Mouse (Mus musculus): Measurements from ENCODE around the gene Pls3. TPM values are rescaled to one million over a fixed set of nuclear protein-coding genes. Genes with fewer than 3 reads are reported as not detected.

The Pls3 gene
- polyA plus RNA-seq (2015; fragmentation: Nextera tagmentation; extraction: Ambion mirVana), result 31.4 and 33.5 TPM in 2 replicates

- no peaks in the 10 kb centered on the region for H3K4me1 ChIP-seq (replicated peaks; ENCODE audit: control insufficient read depth, insufficient read depth, low read length)
- peak; percentile 77 for ATAC-seq
- no peaks in the 10 kb centered on the region for H3K27me3 ChIP-seq (replicated peaks; ENCODE audit: control insufficient read depth, insufficient read depth, low read length)
- 0 out of 2 replicates have a peak within 1 kb of the TSS, but pooled peaks have one; percentile 22 for H3K9ac ChIP-seq (ENCODE audit: low read depth, low read length)
- 10% methylated on average over 34 of the region's 45 CpGs for WGBS
- peak within 1 kb of the TSS; percentile 35 for H3K27ac ChIP-seq (ENCODE audit: low read depth, low read length)
- no peak for TF ChIP-seq CTCF (IDR thresholded peaks at IDR 0.05; ENCODE audit: low read depth)
- no peaks in the 10 kb centered on the region for H3K9me3 ChIP-seq (ENCODE audit: control insufficient read depth)
- no peaks in the 10 kb centered on the region for H3K36me3 ChIP-seq (ENCODE audit: control insufficient read depth, insufficient read depth)
- peak within 1 kb of the TSS; percentile 68 for H3K4me2 ChIP-seq (replicated peaks; ENCODE audit: low read depth)
- H3K4me3 ChIP-seq (ENCODE audit: low read depth, low read length), result peak within 1 kb of the TSS; percentile 47
These were observed at the start of gene Pls3 for GRCm38 (mm10) chrX:75874332-75875291. Pls3 (minus strand) TSS chrX:75875182.

DNA sequence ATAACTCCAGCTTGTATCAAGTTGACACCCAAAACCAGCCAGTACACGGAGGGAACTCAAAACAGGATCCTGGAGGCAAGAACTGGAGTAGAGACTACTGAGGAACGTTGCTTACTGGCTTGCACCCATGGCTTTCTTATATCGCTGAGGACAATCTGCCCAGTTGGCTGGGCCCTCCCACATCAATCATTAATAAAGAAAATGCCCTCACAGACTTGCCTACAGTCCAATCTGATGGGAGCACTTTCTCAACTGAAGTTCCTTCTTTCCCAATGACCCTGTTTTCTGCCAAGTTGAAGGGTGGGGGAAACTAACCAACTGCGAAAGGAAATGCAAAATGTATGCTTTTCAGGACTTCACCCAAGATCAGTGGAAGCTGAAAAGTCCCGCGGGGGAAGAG is 20.7 kb upstream of the Pls3 start:
- Histone ChIP-seq H3K9ac (ENCODE audit: low read depth, low read length) (no peak overlapping the region), H3K27ac (ENCODE audit: low read depth, low read length) (no peak overlapping the region), H3K4me1 (replicated peaks; ENCODE audit: control insufficient read depth, insufficient read depth, low read length) (no peaks in the 10 kb centered on the region), H3K36me3 (ENCODE audit: control insufficient read depth, insufficient read depth) (no peaks in the 10 kb centered on the region), H3K4me2 (replicated peaks; ENCODE audit: low read depth) (no peak overlapping the region), H3K9me3 (ENCODE audit: control insufficient read depth) (no peaks in the 10 kb centered on the region), H3K4me3 (ENCODE audit: low read depth, low read length) (no peak overlapping the region), H3K27me3 (replicated peaks; ENCODE audit: control insufficient read depth, insufficient read depth, low read length) (no peaks in the 10 kb centered on the region)
- ATAC-seq, result no peak
- no peak for TF ChIP-seq CTCF (IDR thresholded peaks at IDR 0.05; ENCODE audit: low read depth)
- 50% methylated on average over 6 of the region's 6 CpGs for WGBS

GRCm38 (mm10) chrX:75875566-75875965 is 584 bp upstream of the Pls3 start:
- TF ChIP-seq CTCF (IDR thresholded peaks at IDR 0.05; ENCODE audit: low read depth), result no peak
- H3K9ac ChIP-seq (ENCODE audit: low read depth, low read length), result no peak overlapping the region
- ATAC-seq, result no peak
- H3K27me3 ChIP-seq (replicated peaks; ENCODE audit: control insufficient read depth, insufficient read depth, low read length), result no peaks in the 10 kb centered on the region
- peak overlapping the region; percentile 47 for H3K4me3 ChIP-seq (ENCODE audit: low read depth, low read length)
- H3K36me3 ChIP-seq (ENCODE audit: control insufficient read depth, insufficient read depth), result no peaks in the 10 kb centered on the region
- no peaks in the 10 kb centered on the region for H3K9me3 ChIP-seq (ENCODE audit: control insufficient read depth)
- peak overlapping the region; percentile 68 for H3K4me2 ChIP-seq (replicated peaks; ENCODE audit: low read depth)
- no peaks in the 10 kb centered on the region for H3K4me1 ChIP-seq (replicated peaks; ENCODE audit: control insufficient read depth, insufficient read depth, low read length)
- H3K27ac ChIP-seq (ENCODE audit: low read depth, low read length), result no peak overlapping the region
- 34% methylated on average over 5 of the region's 5 CpGs for WGBS

DNA sequence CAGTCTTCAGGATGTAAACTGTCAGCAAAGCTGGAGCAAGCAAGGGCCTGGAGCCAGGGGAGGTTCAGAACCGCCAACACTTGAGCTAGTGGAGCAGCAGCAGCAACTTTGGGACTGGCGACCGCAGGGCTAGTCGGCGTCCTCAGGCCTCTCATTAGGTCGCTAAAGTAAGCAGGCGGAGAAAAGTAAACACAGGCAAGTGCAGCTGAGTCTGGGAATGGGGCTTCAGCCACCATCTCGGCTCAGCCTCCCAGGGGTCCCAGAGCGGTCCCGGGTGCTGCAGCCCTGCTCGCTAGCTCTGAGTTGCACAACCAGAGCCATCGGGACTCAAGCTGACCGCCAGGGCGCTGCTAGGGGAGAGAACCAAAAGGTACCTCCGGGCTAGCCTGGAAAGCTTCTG is 1.2 kb downstream of the Pls3 start:
- H3K4me1 ChIP-seq (replicated peaks; ENCODE audit: control insufficient read depth, insufficient read depth, low read length), result no peaks in the 10 kb centered on the region
- H3K4me3 ChIP-seq (ENCODE audit: low read depth, low read length), result peak overlapping the region; percentile 47
- H3K9ac ChIP-seq (ENCODE audit: low read depth, low read length), result no peak overlapping the region
- no peak for ATAC-seq
- no peaks in the 10 kb centered on the region for H3K9me3 ChIP-seq (ENCODE audit: control insufficient read depth)
- 0 out of 2 replicates have a peak overlapping the region, but pooled peaks have one; percentile 35 for H3K27ac ChIP-seq (ENCODE audit: low read depth, low read length)
- 20% methylated on average over 15 of the region's 15 CpGs for WGBS
- H3K36me3 ChIP-seq (ENCODE audit: control insufficient read depth, insufficient read depth), result no peaks in the 10 kb centered on the region
- H3K4me2 ChIP-seq (replicated peaks; ENCODE audit: low read depth), result peak overlapping the region; percentile 68
- TF ChIP-seq CTCF (IDR thresholded peaks at IDR 0.05; ENCODE audit: low read depth), result peak; percentile 20; the same call in 1 of the 2 replicates
- H3K27me3 ChIP-seq (replicated peaks; ENCODE audit: control insufficient read depth, insufficient read depth, low read length), result no peaks in the 10 kb centered on the region

DNA sequence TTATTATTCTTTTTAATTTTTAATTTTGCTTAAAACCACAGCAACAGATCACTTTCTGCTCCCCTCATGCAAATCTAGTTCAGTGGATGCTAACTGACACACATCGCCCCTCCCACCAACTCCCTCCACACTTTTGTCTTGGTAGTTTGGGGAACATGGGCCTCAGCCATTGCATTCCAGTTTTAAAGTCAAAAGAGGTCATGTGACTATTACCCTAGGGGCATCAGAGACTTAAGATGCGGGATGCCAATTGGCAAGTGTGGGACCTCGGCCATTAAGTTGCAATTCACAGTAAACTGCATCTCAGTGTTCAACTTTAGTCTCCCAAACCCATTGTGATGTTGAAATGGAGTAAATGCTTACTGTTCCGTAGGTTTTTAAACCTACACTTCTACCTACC is 1.7 kb downstream of the Pls3 start:
- Histone ChIP-seq H3K9ac (ENCODE audit: low read depth, low read length) (no peak overlapping the region), H3K27me3 (replicated peaks; ENCODE audit: control insufficient read depth, insufficient read depth, low read length) (no peaks in the 10 kb centered on the region), H3K4me2 (replicated peaks; ENCODE audit: low read depth) (peak overlapping the region; percentile 68; the same call in 1 of the 2 replicates), H3K27ac (ENCODE audit: low read depth, low read length) (no peak overlapping the region), H3K4me3 (ENCODE audit: low read depth, low read length) (no peak overlapping the region), H3K9me3 (ENCODE audit: control insufficient read depth) (no peaks in the 10 kb centered on the region), H3K36me3 (ENCODE audit: control insufficient read depth, insufficient read depth) (no peaks in the 10 kb centered on the region), H3K4me1 (replicated peaks; ENCODE audit: control insufficient read depth, insufficient read depth, low read length) (no peaks in the 10 kb centered on the region)
- ATAC-seq, result no peak
- TF ChIP-seq CTCF (IDR thresholded peaks at IDR 0.05; ENCODE audit: low read depth), result no peak
- 61% methylated on average over 4 of the region's 4 CpGs for WGBS

DNA sequence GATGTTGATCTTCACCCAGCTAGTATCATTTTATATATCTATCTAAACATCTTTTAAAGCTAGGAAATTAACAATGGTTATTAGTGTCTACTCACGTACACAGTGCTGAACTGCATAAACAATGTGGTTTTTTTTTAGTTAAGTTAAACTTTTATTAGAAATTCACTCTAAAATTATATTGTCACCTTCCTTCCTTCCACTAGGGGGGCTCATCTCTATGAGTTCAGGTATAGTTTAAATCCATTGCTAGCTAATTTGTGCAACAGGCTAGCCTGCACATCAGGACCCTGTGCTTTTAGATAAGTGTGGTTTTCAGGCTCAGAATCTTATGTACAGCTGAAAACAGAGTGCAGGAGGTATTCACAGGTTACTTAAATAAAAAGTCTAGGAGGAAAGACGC is 3.1 kb downstream of the Pls3 start:
- H3K27me3 ChIP-seq (replicated peaks; ENCODE audit: control insufficient read depth, insufficient read depth, low read length), result no peaks in the 10 kb centered on the region
- 72% methylated on average over 2 of the region's 2 CpGs for WGBS
- peak; percentile 32; the same call in 1 of the 2 replicates for TF ChIP-seq CTCF (IDR thresholded peaks at IDR 0.05; ENCODE audit: low read depth)

More for the DNA sequence above, 3.1 kb downstream of the Pls3 start:
- no peaks in the 10 kb centered on the region for H3K4me1 ChIP-seq (replicated peaks; ENCODE audit: control insufficient read depth, insufficient read depth, low read length)
- ATAC-seq, result no peak
- no peak overlapping the region for H3K27ac ChIP-seq (ENCODE audit: low read depth, low read length)
- H3K9ac ChIP-seq (ENCODE audit: low read depth, low read length), result no peak overlapping the region
- H3K9me3 ChIP-seq (ENCODE audit: control insufficient read depth), result no peaks in the 10 kb centered on the region
- no peaks in the 10 kb centered on the region for H3K36me3 ChIP-seq (ENCODE audit: control insufficient read depth, insufficient read depth)
- no peak overlapping the region for H3K4me3 ChIP-seq (ENCODE audit: low read depth, low read length)
- H3K4me2 ChIP-seq (replicated peaks; ENCODE audit: low read depth), result no peak overlapping the region

All from intestine, postnatal 0 days (tissue).